Mouse (Mus musculus) limb, embryonic 14.5 days (tissue): ENCODE data around the gene Nr2c1. TPM values are rescaled to one million over a fixed set of nuclear protein-coding genes. Genes with fewer than 3 reads are reported as not detected.

Source experiments
- ATAC-seq: fragments of 200-750 bp; cut with Nextera tagmentation; 2 replicates; pipeline ENCODE4 v1.8.0; 2017; ENCODE audit warnings: low read depth, moderate number of reproducible peaks, moderate TSS enrichment; ENCODE audit not compliant: low FRiP score
- DNase-seq: peaks from one replicate; pipeline ENCODE4 v3.0.0-alpha.2; 2015; ENCODE audit warnings: low spot score
- H3K27ac ChIP-seq: fragments of 300-500 bp; sonication (generic); replicated peaks from 2 replicates; pipeline ENCODE4 v1.5.1; 2014; ENCODE audit warnings: low read depth, mild to moderate bottlenecking, low read length, moderate library complexity, mixed read lengths
- H3K27me3 ChIP-seq: fragments of 300-500 bp; sonication (generic); 2 replicates; pipeline ENCODE4 v1.6.1; 2014; ENCODE audit warnings: low read length, mixed read lengths; ENCODE audit not compliant: control insufficient read depth, insufficient read depth
- H3K36me3 ChIP-seq: fragments of 300-500 bp; sonication (generic); 2 replicates; pipeline ENCODE4 v1.6.1; 2014; ENCODE audit warnings: mild to moderate bottlenecking, low read length, moderate library complexity, mixed read lengths; ENCODE audit not compliant: control insufficient read depth, insufficient read depth
- H3K4me1 ChIP-seq: fragments of 300-500 bp; sonication (generic); 2 replicates; pipeline ENCODE4 v1.6.1; 2014; ENCODE audit warnings: antibody characterized with exemption, low read length, mixed read lengths; ENCODE audit not compliant: control insufficient read depth, insufficient read depth
- H3K4me2 ChIP-seq: fragments of 300-500 bp; sonication (generic); replicated peaks from 2 replicates; pipeline ENCODE4 v1.6.1; 2014; ENCODE audit warnings: low read depth, mild to moderate bottlenecking, low read length, moderate library complexity; ENCODE audit not compliant: severe bottlenecking
- H3K4me3 ChIP-seq: fragments of 300-500 bp; sonication (generic); replicated peaks from 2 replicates; pipeline ENCODE4 v1.5.1; 2014; ENCODE audit warnings: low read length
- H3K9ac ChIP-seq: fragments of 300-500 bp; sonication (generic); 2 replicates; pipeline ENCODE4 v1.6.1; 2014; ENCODE audit warnings: mild to moderate bottlenecking, low read depth, low read length, moderate library complexity; ENCODE audit not compliant: severe bottlenecking
- H3K9me3 ChIP-seq: fragments of 300-500 bp; sonication (generic); 2 replicates; pipeline ENCODE4 v1.6.1; 2016; ENCODE audit warnings: low read length; ENCODE audit not compliant: control insufficient read depth
- POLR2A ChIP-seq: fragments of 200-500 bp; IDR thresholded peaks from 2 replicates; pipeline ENCODE4 v1.8.0; 2012; ENCODE audit warnings: inconsistent platforms, mild to moderate bottlenecking, moderate library complexity, borderline replicate concordance; ENCODE audit not compliant: insufficient read depth, insufficient read length; ENCODE audit errors: extremely low read depth
- WGBS: fragments of 180-500 bp; shearing (Covaris S2); extraction: QIAGEN DNeasy Blood & Tissue Kit; methylation state at CpG from one replicate; pipeline ENCODE4 v1.1.7; 2014; 5-methylcytosine and 5-hydroxymethylcytosine counted together
- polyA plus RNA-seq, 2 experiments: library from polyadenylated mRNA; depleted of rRNA in 1 of 2; stranded (reverse) in 1 of 2; unstranded in 1 of 2; fragments of >200 nt; fragmentation: Nextera tagmentation in 1 of 2; extraction: Ambion mirVana in 1 of 2; gene quantifications; 2 replicates each; pipeline versions ENCODE4 v1.2.1 to v1.2.3; 2012 to 2014

Nr2c1 gene
- polyA plus RNA-seq, 2 experiments, result 7.9 to 11.5 TPM

GRCm38 (mm10) chr10:94117916-94118315, 29.9 kb upstream of the Nr2c1 start:
- WGBS, result 86% methylated on average over 3 of the region's 3 CpGs
- H3K4me2 ChIP-seq, result no peak overlapping the region

GRCm38 (mm10) chr10:94118993-94119392, 28.8 kb upstream of the Nr2c1 start:
- Histone ChIP-seq H3K9me3 (no peaks in the 10 kb centered on the region), H3K27ac (no peak overlapping the region), H3K4me3 (no peak overlapping the region), H3K9ac (no peak overlapping the region), H3K4me1 (0 out of 2 replicates have a peak, but pooled peaks cover 2% of the 10 kb centered on the region), H3K36me3 (peaks cover 11% of the 10 kb centered on the region; the same call in 1 of the 2 replicates), H3K27me3 (no peaks in the 10 kb centered on the region), H3K4me2 (no peak overlapping the region)
- ATAC-seq (no peak), DNase-seq (no peak)
- 92% methylated on average over 7 of the region's 7 CpGs for WGBS
- TF ChIP-seq POLR2A, result no peak

More at GRCm38 (mm10) chr10:94117916-94118315, 29.9 kb upstream of the Nr2c1 start:
- no peak overlapping the region for H3K27ac ChIP-seq
- TF ChIP-seq POLR2A, result no peak
- no peak for ATAC-seq
- no peak overlapping the region for H3K4me3 ChIP-seq
- no peak for DNase-seq
- no peaks in the 10 kb centered on the region for H3K9me3 ChIP-seq
- H3K4me1 ChIP-seq, result 0 out of 2 replicates have a peak, but pooled peaks cover 2% of the 10 kb centered on the region
- H3K27me3 ChIP-seq, result no peaks in the 10 kb centered on the region
- no peak overlapping the region for H3K9ac ChIP-seq
- peaks cover 4% of the 10 kb centered on the region; the same call in 1 of the 2 replicates for H3K36me3 ChIP-seq

GRCm38 (mm10) chr10:94120676-94121075, 27.1 kb upstream of the Nr2c1 start:
- Histone ChIP-seq H3K27me3 (no peaks in the 10 kb centered on the region), H3K36me3 (peaks cover 18% of the 10 kb centered on the region), H3K4me1 (0 out of 2 replicates have a peak, but pooled peaks cover 1% of the 10 kb centered on the region), H3K9me3 (no peaks in the 10 kb centered on the region), H3K4me3 (no peak overlapping the region), H3K27ac (no peak overlapping the region), H3K9ac (no peak overlapping the region), H3K4me2 (no peak overlapping the region)
- no peak for TF ChIP-seq POLR2A
- no peak for ATAC-seq
- DNase-seq, result no peak
- 88% methylated on average over 9 of the region's 9 CpGs for WGBS

- H3K27me3 ChIP-seq, result no peaks in the 10 kb centered on the region
- TF ChIP-seq POLR2A, result no peak
- H3K4me1 ChIP-seq, result no peaks in the 10 kb centered on the region
- no peak overlapping the region for H3K27ac ChIP-seq
- no peak overlapping the region for H3K4me2 ChIP-seq
- H3K9ac ChIP-seq, result no peak overlapping the region
- ATAC-seq (no peak), DNase-seq (no peak)
- H3K4me3 ChIP-seq, result no peak overlapping the region
- 90% methylated on average over 7 of the region's 7 CpGs for WGBS
- no peaks in the 10 kb centered on the region for H3K9me3 ChIP-seq
- H3K36me3 ChIP-seq, result peaks cover 22% of the 10 kb centered on the region
These were observed 25.2 kb upstream of the Nr2c1 start for GRCm38 (mm10) chr10:94122595-94122994.

GRCm38 (mm10) chr10:94123581-94123980, 24.2 kb upstream of the Nr2c1 start:
- H3K9ac ChIP-seq, result no peak overlapping the region
- no peak for DNase-seq
- WGBS, result 94% methylated on average over 5 of the region's 5 CpGs
- H3K27ac ChIP-seq, result no peak overlapping the region
- no peak for TF ChIP-seq POLR2A
- no peaks in the 10 kb centered on the region for H3K9me3 ChIP-seq
- no peak overlapping the region for H3K4me2 ChIP-seq
- H3K4me3 ChIP-seq, result no peak overlapping the region
- no peaks in the 10 kb centered on the region for H3K4me1 ChIP-seq
- H3K27me3 ChIP-seq, result no peaks in the 10 kb centered on the region
- ATAC-seq, result no peak
- H3K36me3 ChIP-seq, result peaks cover 22% of the 10 kb centered on the region

- WGBS, result 77% methylated on average over 5 of the region's 5 CpGs
- no peak overlapping the region for H3K4me2 ChIP-seq
- no peak for TF ChIP-seq POLR2A
- no peaks in the 10 kb centered on the region for H3K4me1 ChIP-seq
- H3K36me3 ChIP-seq, result peaks cover 22% of the 10 kb centered on the region
- no peaks in the 10 kb centered on the region for H3K9me3 ChIP-seq
- ATAC-seq, result no peak
- H3K27me3 ChIP-seq, result no peaks in the 10 kb centered on the region
- no peak for DNase-seq
- H3K4me3 ChIP-seq, result no peak overlapping the region
- H3K9ac ChIP-seq, result no peak overlapping the region
- no peak overlapping the region for H3K27ac ChIP-seq
These were observed 23.4 kb upstream of the Nr2c1 start for GRCm38 (mm10) chr10:94124376-94124775.
